Mouse (Mus musculus): ENCODE data around the gene Uhrf1bp1l. TPM values are rescaled to one million over a fixed set of nuclear protein-coding genes. Genes with fewer than 3 reads are reported as not detected.

Gene Uhrf1bp1l
- polyA plus RNA-seq, 1 experiment from 2014 or later = 26.4 TPM

DNA sequence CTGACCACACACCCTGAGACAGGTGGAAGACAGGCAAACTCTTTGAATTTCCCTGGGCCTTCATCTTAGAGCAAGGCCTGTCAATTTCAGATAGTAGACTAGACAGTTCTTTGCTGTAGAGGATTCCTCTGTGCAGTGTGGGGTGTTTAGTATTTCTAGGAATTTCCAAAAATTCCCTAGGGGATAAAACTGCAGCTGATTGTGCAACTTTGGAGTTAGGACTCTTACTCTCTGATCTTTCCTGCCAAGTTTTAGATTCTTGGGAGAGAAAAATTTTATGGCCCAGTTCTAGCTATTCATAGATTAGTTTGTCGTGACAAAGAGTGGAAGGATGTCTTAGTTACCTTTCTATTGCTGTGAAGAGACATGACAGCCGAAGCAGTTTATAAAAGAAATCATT, 3.8 kb downstream of the Uhrf1bp1l start:
- no peaks in the 10 kb centered on the region for H3K9me3 ChIP-seq
- no peaks in the 10 kb centered on the region for H3K36me3 ChIP-seq
- no peak for DNase-seq (ENCODE audit: low spot score)
- H3K27me3 ChIP-seq (ENCODE audit: insufficient read depth, poor library complexity, severe bottlenecking) = no peaks in the 10 kb centered on the region
- WGBS = 84% methylated on average over 2 of the region's 2 CpGs
- peaks cover 4% of the 10 kb centered on the region for H3K4me1 ChIP-seq
- H3K4me3 ChIP-seq = no peak overlapping the region
- no peak overlapping the region for H3K27ac ChIP-seq

DNA sequence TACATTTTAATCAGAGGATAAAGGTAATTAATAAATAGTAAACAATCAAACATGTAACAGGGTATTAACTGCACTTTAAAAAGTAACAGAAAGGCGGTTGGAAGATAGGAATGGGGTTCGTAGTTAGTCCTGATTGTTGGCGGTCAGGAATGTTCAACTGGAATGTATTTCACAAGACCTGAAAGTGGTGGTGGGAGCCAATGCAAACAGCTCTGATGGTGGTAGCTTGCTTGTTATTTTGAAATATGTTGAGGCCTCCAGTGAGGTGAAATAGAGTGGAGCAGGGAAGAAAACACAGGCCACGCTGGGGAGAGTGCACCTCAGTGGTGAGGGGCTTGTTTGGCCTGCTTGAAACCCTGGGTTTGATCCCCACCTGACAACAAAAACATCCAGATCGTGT, 6.3 kb downstream of the Uhrf1bp1l start:
- Histone ChIP-seq H3K27ac (no peak overlapping the region), H3K9me3 (no peaks in the 10 kb centered on the region), H3K27me3 (ENCODE audit: insufficient read depth, poor library complexity, severe bottlenecking) (no peaks in the 10 kb centered on the region), H3K4me3 (no peak overlapping the region), H3K36me3 (no peaks in the 10 kb centered on the region), H3K4me1 (peaks cover 4% of the 10 kb centered on the region)
- DNase-seq (ENCODE audit: low spot score) = no peak
- 68% methylated on average over 5 of the region's 5 CpGs for WGBS

DNA sequence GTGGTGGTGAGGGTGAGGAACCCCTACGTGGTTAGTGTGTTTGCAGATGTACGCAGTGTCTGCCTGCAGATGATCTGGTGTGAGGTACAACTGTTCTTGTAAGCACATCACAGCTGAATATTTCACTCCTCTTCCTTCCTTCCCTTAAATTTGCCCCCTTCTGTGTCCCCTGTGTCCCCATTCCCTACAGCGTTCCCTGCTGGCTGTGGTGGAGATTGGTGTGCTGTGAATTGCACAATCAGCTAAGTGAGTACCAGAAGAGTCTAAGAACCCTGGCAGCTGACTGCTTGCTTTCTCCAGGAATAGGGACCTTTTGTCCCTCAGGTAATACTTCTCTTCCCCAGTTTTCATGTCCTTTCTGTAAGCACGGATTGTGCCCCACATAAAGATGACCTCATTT, 10.4 kb downstream of the Uhrf1bp1l start:
- Histone ChIP-seq H3K27ac (no peak overlapping the region), H3K4me3 (no peak overlapping the region), H3K27me3 (ENCODE audit: insufficient read depth, poor library complexity, severe bottlenecking) (no peaks in the 10 kb centered on the region), H3K36me3 (no peaks in the 10 kb centered on the region), H3K4me1 (no peaks in the 10 kb centered on the region; the same call in 1 of the 2 replicates), H3K9me3 (no peaks in the 10 kb centered on the region)
- WGBS = 88% methylated on average over 4 of the region's 4 CpGs
- no peak for DNase-seq (ENCODE audit: low spot score)

DNA sequence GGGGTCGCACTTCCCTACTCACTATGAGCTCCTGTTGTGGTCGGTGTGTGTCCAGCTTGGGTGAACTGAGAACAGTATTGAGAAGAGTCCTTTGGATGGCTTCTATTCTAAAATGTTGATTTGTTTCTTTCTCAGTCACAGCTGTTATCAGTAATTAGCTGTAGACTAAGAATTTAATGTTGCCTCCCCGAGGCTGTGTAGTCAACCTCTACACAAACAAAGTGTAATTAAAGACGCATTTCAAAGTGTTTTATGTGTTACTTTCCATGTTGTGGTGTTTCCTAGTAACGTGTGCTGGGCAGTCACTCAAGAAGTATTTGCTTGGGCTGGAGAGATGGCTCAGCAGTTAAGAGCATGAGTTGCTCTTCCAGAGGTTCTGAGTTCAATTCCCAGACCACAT, 16.0 kb downstream of the Uhrf1bp1l start:
- no peaks in the 10 kb centered on the region for H3K36me3 ChIP-seq
- no peak overlapping the region for H3K27ac ChIP-seq
- H3K9me3 ChIP-seq = no peaks in the 10 kb centered on the region
- H3K4me1 ChIP-seq = 0 out of 2 replicates have a peak, but pooled peaks cover 3% of the 10 kb centered on the region
- H3K27me3 ChIP-seq (ENCODE audit: insufficient read depth, poor library complexity, severe bottlenecking) = no peaks in the 10 kb centered on the region
- WGBS = 88% methylated on average over 5 of the region's 5 CpGs
- DNase-seq (ENCODE audit: low spot score) = no peak
- H3K4me3 ChIP-seq = no peak overlapping the region

DNA sequence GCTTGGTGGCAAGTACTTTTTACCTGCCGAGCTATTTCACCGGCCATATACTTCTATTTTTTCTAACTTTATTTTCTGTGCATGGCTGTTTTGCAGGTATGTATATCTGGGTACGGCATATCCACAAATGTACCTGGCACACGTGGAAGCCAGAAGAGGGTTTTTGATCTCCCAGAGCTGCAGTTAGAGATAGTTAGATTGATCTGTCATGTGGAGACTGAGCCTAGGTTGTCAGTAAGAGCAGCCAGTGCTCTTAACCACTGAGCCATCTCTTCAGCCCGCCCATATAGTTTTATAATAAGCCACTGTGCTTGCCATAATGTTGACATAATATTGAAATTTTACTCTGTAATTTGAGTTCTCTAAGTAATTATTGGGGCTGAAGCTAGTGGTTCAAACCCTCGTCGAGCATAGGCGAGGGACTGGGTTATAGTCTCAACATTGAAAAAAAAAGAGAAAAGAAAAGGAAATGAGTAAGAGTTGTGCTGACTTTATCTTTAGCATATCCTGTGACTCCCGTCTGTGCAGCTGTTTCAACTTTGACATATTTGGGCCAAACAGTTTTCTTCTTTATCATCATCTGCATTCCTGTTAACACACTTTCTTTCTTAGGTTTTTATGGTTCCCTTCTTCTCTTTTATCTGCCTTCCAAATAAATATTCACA, 19.8 kb downstream of the Uhrf1bp1l start:
- H3K27ac ChIP-seq = peak overlapping the region; percentile 2; the same call in 1 of the 2 replicates
- no peak overlapping the region for H3K4me3 ChIP-seq
- no peaks in the 10 kb centered on the region for H3K9me3 ChIP-seq
- H3K36me3 ChIP-seq = no peaks in the 10 kb centered on the region
- WGBS = 63% methylated on average over 9 of the region's 9 CpGs
- H3K27me3 ChIP-seq (ENCODE audit: insufficient read depth, poor library complexity, severe bottlenecking) = no peaks in the 10 kb centered on the region
- DNase-seq (ENCODE audit: low spot score) = no peak
- H3K4me1 ChIP-seq = peaks cover 15% of the 10 kb centered on the region; the same call in 1 of the 2 replicates

DNA sequence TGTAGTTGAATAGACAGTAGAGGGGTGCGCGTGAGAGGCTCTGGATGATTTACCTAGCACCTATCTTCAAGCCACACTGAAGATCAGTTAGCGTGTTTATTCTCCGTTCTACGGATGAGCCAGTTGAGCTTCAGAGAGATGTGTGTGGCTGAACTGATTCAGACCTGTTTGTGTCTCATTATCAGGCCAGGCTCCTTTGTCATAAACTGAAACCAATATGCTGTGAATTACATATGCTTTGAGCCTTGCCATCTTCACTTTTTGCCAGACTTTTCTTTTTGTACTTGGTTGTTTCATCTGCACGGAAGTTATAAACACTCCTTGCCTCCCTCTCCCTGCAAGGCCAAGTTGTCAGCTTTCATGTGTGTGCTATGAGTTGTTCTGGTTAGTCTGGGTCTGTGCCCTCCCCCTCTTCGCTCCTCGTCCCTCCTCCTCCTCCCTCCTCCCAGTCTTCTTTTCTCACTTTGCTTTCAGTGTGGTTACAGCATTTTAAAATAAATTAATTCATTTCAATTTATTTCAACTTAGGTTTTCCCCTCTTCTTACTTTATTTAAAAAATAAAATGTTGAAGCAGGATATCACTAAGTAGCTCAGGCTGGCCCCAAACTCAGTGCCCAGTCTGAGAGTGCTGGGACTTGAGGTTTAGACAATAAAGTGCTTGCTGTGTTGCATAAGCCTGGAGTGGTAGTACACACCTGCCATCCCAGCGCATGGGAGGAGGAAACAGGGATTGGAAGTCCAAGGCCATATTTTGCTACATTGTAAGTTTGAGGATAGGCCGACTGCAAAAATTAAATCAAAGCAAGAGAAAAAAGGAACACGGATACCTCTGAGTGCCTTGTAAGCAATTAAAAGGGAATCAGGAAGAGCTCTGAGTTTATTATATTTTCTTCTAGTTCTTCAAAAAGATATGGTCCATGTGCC, 21.3 kb downstream of the Uhrf1bp1l start:
- WGBS = 85% methylated on average over 11 of the region's 11 CpGs
- DNase-seq (ENCODE audit: low spot score) = no peak

DNA sequence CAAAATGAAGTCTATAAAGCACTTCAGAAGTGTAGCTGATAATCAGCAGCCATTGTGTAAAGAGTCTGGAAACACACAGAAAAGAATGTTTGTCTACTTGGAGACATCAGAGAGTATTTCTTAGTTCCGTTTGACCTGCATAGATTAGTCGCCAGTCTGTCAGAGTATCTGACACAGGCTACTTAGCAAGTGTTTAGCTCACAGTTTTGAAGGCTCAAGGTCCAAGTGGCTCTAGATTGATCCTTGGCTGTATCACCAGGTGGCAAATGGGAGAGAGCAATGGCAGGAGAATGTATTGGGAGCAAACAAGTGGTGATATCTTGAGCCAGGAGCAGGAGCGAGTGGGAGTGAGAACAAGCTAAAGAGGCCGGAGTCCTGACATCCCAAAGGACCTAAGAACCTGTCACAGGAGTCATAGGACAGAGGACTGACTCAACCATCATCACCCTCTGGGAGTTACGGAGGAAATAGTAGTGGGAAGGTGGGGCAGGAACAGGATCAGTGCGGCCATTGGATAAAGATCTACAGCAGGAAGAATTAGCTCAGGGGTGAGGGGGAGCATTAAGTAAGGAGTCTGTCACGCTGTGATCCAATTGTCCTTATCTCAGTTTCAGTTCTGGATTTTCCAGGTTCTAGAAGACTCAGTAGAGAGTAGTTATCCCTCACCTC, 23.7 kb downstream of the Uhrf1bp1l start:
- Histone ChIP-seq H3K27ac (no peak overlapping the region), H3K9me3 (no peaks in the 10 kb centered on the region), H3K36me3 (no peaks in the 10 kb centered on the region), H3K4me3 (no peak overlapping the region), H3K4me1 (peaks cover 16% of the 10 kb centered on the region; the same call in 1 of the 2 replicates), H3K27me3 (ENCODE audit: insufficient read depth, poor library complexity, severe bottlenecking) (no peaks in the 10 kb centered on the region)
- WGBS = 50% methylated on average over 7 of the region's 7 CpGs
- no peak for DNase-seq (ENCODE audit: low spot score)

More for the DNA sequence above, 21.3 kb downstream of the Uhrf1bp1l start:
- Histone ChIP-seq H3K36me3 (no peaks in the 10 kb centered on the region), H3K27me3 (ENCODE audit: insufficient read depth, poor library complexity, severe bottlenecking) (no peaks in the 10 kb centered on the region), H3K9me3 (no peaks in the 10 kb centered on the region), H3K4me3 (no peak overlapping the region), H3K4me1 (peaks cover 16% of the 10 kb centered on the region; the same call in 1 of the 2 replicates), H3K27ac (no peak overlapping the region)

DNA sequence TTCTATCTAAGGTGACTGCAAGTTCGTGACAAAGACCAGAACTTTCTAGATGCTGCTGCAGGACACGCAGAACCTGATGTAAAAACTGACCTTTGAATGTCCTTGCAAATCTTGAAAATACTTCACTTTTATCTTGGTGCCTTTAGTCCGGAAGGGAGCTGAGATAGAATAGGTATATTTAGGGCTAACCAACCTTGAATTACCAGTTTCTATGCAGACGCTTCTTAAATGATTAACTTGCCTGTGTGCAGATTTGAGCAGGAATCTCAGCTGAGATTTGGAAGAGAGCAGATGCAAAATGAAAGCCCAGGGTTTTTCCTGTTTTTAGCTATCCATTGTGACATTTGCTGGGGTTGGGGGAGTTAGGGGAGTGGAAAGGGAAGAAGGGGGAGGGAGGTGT, 24.3 kb downstream of the Uhrf1bp1l start:
- no peaks in the 10 kb centered on the region for H3K27me3 ChIP-seq (ENCODE audit: insufficient read depth, poor library complexity, severe bottlenecking)
- H3K4me1 ChIP-seq = peaks cover 16% of the 10 kb centered on the region; the same call in 1 of the 2 replicates
- no peaks in the 10 kb centered on the region for H3K9me3 ChIP-seq
- no peaks in the 10 kb centered on the region for H3K36me3 ChIP-seq
- no peak for DNase-seq (ENCODE audit: low spot score)
- WGBS = 52% methylated on average over 4 of the region's 4 CpGs
- H3K4me3 ChIP-seq = no peak overlapping the region
- no peak overlapping the region for H3K27ac ChIP-seq

DNA sequence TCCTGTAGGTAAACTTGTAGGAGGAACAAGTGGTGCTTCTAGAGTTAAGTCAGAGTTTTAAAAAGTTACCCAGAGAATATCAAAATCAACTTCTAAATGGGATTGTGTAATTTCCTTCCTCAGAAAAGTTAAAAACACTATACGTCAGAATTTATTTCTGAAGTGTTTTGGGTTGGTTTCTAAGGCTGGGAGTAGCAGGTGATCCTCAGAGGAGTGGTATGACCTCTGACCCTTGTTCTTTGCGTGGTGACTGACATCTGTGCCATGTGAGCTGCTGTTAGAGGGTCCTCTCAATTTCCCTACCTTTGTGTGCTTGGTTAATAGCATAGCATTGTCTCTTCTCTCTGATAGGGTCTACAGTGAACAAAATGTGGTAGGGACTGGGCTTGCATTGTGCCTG, 27.1 kb downstream of the Uhrf1bp1l start:
- no peaks in the 10 kb centered on the region for H3K27me3 ChIP-seq (ENCODE audit: insufficient read depth, poor library complexity, severe bottlenecking)
- peaks cover 4% of the 10 kb centered on the region; the same call in 1 of the 2 replicates for H3K36me3 ChIP-seq
- peaks cover 13% of the 10 kb centered on the region; the same call in 1 of the 2 replicates for H3K4me1 ChIP-seq
- H3K4me3 ChIP-seq = no peak overlapping the region
- 65% methylated on average over 2 of the region's 2 CpGs for WGBS
- H3K27ac ChIP-seq = no peak overlapping the region
- DNase-seq (ENCODE audit: low spot score) = no peak
- H3K9me3 ChIP-seq = no peaks in the 10 kb centered on the region

DNA sequence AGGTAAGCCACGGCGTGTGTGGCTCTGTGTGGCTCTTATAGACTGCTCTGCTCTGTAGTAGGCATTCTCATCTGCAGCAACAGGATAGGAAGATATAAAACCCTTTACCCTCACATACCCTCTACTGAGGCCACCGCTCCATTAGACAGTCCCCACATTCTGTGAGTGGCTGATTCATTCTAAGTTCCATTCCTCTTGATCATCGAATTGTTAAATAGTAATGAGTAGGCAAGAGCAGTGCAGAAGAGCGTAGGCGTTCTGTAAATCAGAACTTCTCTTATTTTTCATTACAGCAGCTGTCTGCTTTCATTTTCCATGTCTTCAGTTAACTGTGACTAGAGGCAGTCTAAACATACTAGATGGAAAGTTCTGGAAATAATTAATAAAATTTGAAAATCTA, 31.2 kb downstream of the Uhrf1bp1l start:
- WGBS = 89% methylated on average over 6 of the region's 6 CpGs
- H3K4me1 ChIP-seq = no peaks in the 10 kb centered on the region
- no peaks in the 10 kb centered on the region for H3K27me3 ChIP-seq (ENCODE audit: insufficient read depth, poor library complexity, severe bottlenecking)
- no peak overlapping the region for H3K4me3 ChIP-seq
- no peaks in the 10 kb centered on the region for H3K9me3 ChIP-seq
- H3K36me3 ChIP-seq = peaks cover 13% of the 10 kb centered on the region
- H3K27ac ChIP-seq = no peak overlapping the region
- DNase-seq (ENCODE audit: low spot score) = no peak

DNA sequence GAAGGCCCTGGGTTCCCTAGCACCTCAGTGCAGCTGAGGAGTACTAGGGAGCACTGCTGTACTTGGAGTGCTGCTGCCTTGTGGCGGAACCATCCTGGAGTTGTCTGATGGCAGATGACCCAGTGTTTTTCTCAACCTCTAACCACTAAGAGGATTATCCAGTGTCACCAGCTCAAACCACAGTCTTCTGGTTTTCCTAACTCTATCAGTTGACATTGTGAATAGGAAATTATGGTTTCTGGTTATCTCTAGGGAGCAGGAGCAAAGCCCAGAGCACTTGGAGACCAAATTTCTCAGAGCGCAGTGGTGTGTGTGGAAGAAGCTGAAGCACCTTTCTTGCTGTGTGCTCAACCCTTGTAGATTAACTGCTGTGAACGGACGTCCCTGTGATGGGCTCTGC, 47.1 kb downstream of the Uhrf1bp1l start:
- no peak for DNase-seq (ENCODE audit: low spot score)
- H3K27ac ChIP-seq = no peak overlapping the region
- H3K9me3 ChIP-seq = no peaks in the 10 kb centered on the region
- no peaks in the 10 kb centered on the region for H3K4me1 ChIP-seq
- WGBS = 75% methylated on average over 4 of the region's 4 CpGs
- no peak overlapping the region for H3K4me3 ChIP-seq
- H3K27me3 ChIP-seq (ENCODE audit: insufficient read depth, poor library complexity, severe bottlenecking) = no peaks in the 10 kb centered on the region
- H3K36me3 ChIP-seq = peaks cover 15% of the 10 kb centered on the region; the same call in 1 of the 2 replicates

DNA sequence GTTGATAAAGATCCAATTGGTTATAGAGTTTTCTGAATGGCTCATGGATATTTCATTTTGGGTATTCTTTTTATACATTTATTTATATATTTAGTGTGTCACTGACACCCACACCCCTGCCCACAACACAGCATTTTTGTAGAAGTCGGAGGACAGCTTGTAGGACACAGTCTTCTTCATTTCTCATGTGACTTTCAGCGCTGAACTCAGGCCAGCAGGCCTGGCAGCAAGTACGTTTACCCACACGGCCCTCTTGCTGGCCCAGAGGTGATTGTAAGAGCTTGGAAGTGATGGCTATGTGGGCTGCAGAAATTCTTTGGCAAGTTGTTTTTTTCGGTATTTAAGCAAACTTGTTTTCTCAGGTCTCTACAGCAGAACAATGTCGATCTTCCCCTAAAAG, 49.3 kb downstream of the Uhrf1bp1l start:
- Histone ChIP-seq H3K27me3 (ENCODE audit: insufficient read depth, poor library complexity, severe bottlenecking) (no peaks in the 10 kb centered on the region), H3K9me3 (no peaks in the 10 kb centered on the region), H3K27ac (no peak overlapping the region), H3K4me1 (no peaks in the 10 kb centered on the region), H3K4me3 (no peak overlapping the region), H3K36me3 (peaks cover 19% of the 10 kb centered on the region; the same call in 1 of the 2 replicates)
- WGBS = 90% methylated on average over 6 of the region's 6 CpGs
- DNase-seq (ENCODE audit: low spot score) = no peak

DNA sequence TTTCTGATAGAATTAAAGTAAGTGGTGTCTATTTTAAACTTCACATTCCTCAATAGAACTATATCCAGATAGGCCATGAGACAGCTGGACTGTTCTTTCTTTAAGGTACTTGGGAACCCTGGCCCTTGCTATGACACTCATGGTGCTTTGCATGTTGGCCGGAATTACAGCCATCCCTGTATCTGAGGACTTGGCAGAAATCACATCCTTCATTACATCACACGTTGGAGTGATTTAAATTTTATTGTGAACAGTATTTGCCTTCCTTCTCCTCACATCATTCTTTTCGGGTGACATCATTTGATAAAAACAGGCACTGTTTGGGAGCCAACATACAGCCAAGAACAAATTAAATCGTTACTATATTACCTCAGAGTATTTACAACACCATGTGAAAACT, 74.4 kb downstream of the Uhrf1bp1l start:
- Histone ChIP-seq H3K4me3 (no peak overlapping the region), H3K27ac (no peak overlapping the region), H3K9me3 (no peaks in the 10 kb centered on the region), H3K36me3 (peaks cover 29% of the 10 kb centered on the region), H3K27me3 (ENCODE audit: insufficient read depth, poor library complexity, severe bottlenecking) (no peaks in the 10 kb centered on the region), H3K4me1 (no peaks in the 10 kb centered on the region)
- DNase-seq (ENCODE audit: low spot score) = no peak
- 80% methylated on average over 4 of the region's 4 CpGs for whole genome bisulfite sequencing
